14 mouse cellular contexts compared by ENCODE assay signal in the genomic region with DNA sequence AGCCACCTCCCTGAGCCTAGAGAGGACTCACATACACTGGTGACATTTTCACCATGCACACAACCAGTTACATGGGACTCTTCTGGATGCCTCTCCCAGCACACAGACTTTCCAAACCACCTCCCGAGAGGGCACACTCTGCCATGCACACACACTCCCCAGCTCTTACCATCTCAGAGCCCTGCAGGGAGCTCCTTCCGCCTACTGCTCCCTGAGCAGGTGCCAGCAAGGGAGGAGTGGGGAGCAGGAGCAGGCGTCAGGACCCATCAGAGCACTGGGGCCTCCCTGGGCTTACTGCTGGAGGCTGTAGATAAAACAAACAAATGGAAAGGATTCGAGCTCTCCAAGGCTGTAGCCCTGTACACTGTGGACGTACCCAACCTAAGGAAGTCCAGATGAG. TPM values are rescaled to one million over a fixed set of nuclear protein-coding genes. Genes with fewer than 3 reads are reported as not detected.
DNase-seq lines count a peak whose midpoint lies in the region; ATAC-seq and TF ChIP-seq lines count a peak whose summit lies in the region.
"Had no signal": no experiment of that assay in that cellular context is flagged by ENCODE, and none has a peak within 500 bp of the region (broad histone marks: within the 10 kb centered on the region; RNA-seq: fewer than 3 reads in every experiment).

No protein-coding gene starts in this region.

- no peaks in the 10 kb centered on the region for H3K36me3 ChIP-seq in forebrain, embryonic 12.5 days (replicated peaks)
- no peaks in the 10 kb centered on the region for H3K36me3 ChIP-seq in hindbrain, embryonic 13.5 days
- no peaks in the 10 kb centered on the region for H3K36me3 ChIP-seq in midbrain, postnatal 0 days (ENCODE audit: insufficient read depth, low read length)
- H3K36me3 ChIP-seq: embryonic facial prominence, embryonic 10.5 days; heart, embryonic 12.5 days; intestine, embryonic 15.5 days; limb, embryonic 12.5 days had no signal

- H3K9me3 ChIP-seq in forebrain, embryonic 12.5 days: no peaks in the 10 kb centered on the region
- H3K9me3 ChIP-seq in hindbrain, embryonic 13.5 days: no peaks in the 10 kb centered on the region
- H3K9me3 ChIP-seq in midbrain, postnatal 0 days (ENCODE audit: low read length): no peaks in the 10 kb centered on the region
- H3K9me3 ChIP-seq: embryonic facial prominence, embryonic 10.5 days; heart, embryonic 12.5 days; intestine, embryonic 15.5 days; limb, embryonic 12.5 days had no signal

- H3K4me3 ChIP-seq in left cerebral cortex, adult 2 months: no peak overlapping the region
- H3K4me3 ChIP-seq in forebrain, embryonic 12.5 days (replicated peaks): no peak overlapping the region
- no peak overlapping the region for H3K4me3 ChIP-seq in hindbrain, embryonic 13.5 days
- no peak overlapping the region for H3K4me3 ChIP-seq in midbrain, postnatal 0 days (ENCODE audit: low read depth, low read length)
- H3K4me3 ChIP-seq: embryonic facial prominence, embryonic 10.5 days; heart, embryonic 12.5 days; intestine, embryonic 15.5 days; limb, embryonic 12.5 days had no signal

- no peak overlapping the region for H3K9ac ChIP-seq in forebrain, embryonic 12.5 days
- peak overlapping the region; percentile 39; the same call in 1 of the 2 replicates for H3K9ac ChIP-seq in hindbrain, embryonic 13.5 days
- no peak overlapping the region for H3K9ac ChIP-seq in midbrain, postnatal 0 days (replicated peaks; ENCODE audit: low read length, poor library complexity, severe bottlenecking)
- H3K9ac ChIP-seq: heart, embryonic 12.5 days; intestine, embryonic 15.5 days; limb, embryonic 12.5 days; lung, embryonic 14.5 days had no signal

- WGBS in forebrain, embryonic 12.5 days: 66% methylated on average over 5 of the region's 5 CpGs
- 43% methylated on average over 5 of the region's 5 CpGs for WGBS in hindbrain, embryonic 13.5 days
- 40% methylated on average over 5 of the region's 5 CpGs for WGBS in midbrain, postnatal 0 days

- no peaks in the 10 kb centered on the region for H3K27me3 ChIP-seq in forebrain, embryonic 12.5 days
- no peaks in the 10 kb centered on the region for H3K27me3 ChIP-seq in hindbrain, embryonic 13.5 days
- H3K27me3 ChIP-seq in midbrain, postnatal 0 days (ENCODE audit: insufficient read depth, low read length): no peaks in the 10 kb centered on the region
- H3K27me3 ChIP-seq: intestine, embryonic 15.5 days had no signal

- DNase-seq in left cerebral cortex, adult 2 months (ENCODE audit: extremely low spot score in 1 of 2, low spot score in 2 of 2): peak; percentile 51 to 54
- no peak for DNase-seq in left cerebral cortex, postnatal 10 days (ENCODE audit: extremely low spot score in 1 of 2, low spot score in 2 of 2)
- DNase-seq in midbrain, postnatal 0 days (ENCODE audit: low spot score): no peak
- DNase-seq in urinary bladder, postnatal 10 days (ENCODE audit: low spot score): no peak
- DNase-seq: kidney, postnatal 4 days; lung, embryonic 14.5 days; thymus, postnatal 36 days had no signal

- ATAC-seq in forebrain, embryonic 12.5 days (ENCODE audit: low FRiP score): no peak
- ATAC-seq in hindbrain, embryonic 13.5 days (ENCODE audit: low FRiP score): 0 out of 2 replicates have a peak, but pooled peaks have one; percentile 8
- no peak for ATAC-seq in midbrain, postnatal 0 days (ENCODE audit: low FRiP score)
- no peak for ATAC-seq in inflammation-experienced regulatory T-cells, adult 6 months
- ATAC-seq: intestine, embryonic 15.5 days had no signal

- intact Hi-C loops in left cerebral cortex, adult 2 months (cut with DNase I): loop anchor here (2.0 kb wide), 1 partner anchor 25 kb away; the partner anchor contains the start of gene Kcnc1
- intact Hi-C loops in left cerebral cortex, postnatal 10 days (cut with DNase I): no loop called here

- no peak for TF ChIP-seq CTCF in left cerebral cortex, adult 2 months (IDR thresholded peaks at IDR 0.05)
- no peak for TF ChIP-seq CTCF in midbrain, postnatal 0 days (IDR thresholded peaks at IDR 0.05)

- peak overlapping the region; percentile 78 for H3K27ac ChIP-seq in left cerebral cortex, adult 2 months
- peak overlapping the region; percentile 67 for H3K27ac ChIP-seq in forebrain, embryonic 12.5 days
- H3K27ac ChIP-seq in hindbrain, embryonic 13.5 days: peak overlapping the region; percentile 73
- peak overlapping the region; percentile 76 for H3K27ac ChIP-seq in midbrain, postnatal 0 days (ENCODE audit: low read depth, low read length)
- H3K27ac ChIP-seq: embryonic facial prominence, embryonic 10.5 days; intestine, embryonic 15.5 days; limb, embryonic 12.5 days had no signal

- H3K4me1 ChIP-seq in forebrain, embryonic 12.5 days: peaks cover 30% of the 10 kb centered on the region
- H3K4me1 ChIP-seq in hindbrain, embryonic 13.5 days (replicated peaks): peaks cover 68% of the 10 kb centered on the region
- H3K4me1 ChIP-seq in midbrain, postnatal 0 days (ENCODE audit: insufficient read depth, low read length): peaks cover 16% of the 10 kb centered on the region; the same call in 1 of the 2 replicates
- H3K4me1 ChIP-seq: heart, embryonic 12.5 days; intestine, embryonic 15.5 days; limb, embryonic 12.5 days had no signal

- no peak overlapping the region for H3K4me2 ChIP-seq in forebrain, embryonic 12.5 days
- no peak overlapping the region for H3K4me2 ChIP-seq in hindbrain, embryonic 13.5 days
- H3K4me2 ChIP-seq in midbrain, postnatal 0 days (ENCODE audit: low read depth, low read length, poor library complexity, severe bottlenecking): peak overlapping the region; percentile 9; the same call in 1 of the 2 replicates
- H3K4me2 ChIP-seq: heart, embryonic 12.5 days; intestine, embryonic 15.5 days; limb, embryonic 12.5 days; lung, embryonic 14.5 days had no signal

RNA-seq across cellular contexts. Expression of gene Kcnc1, which starts 25.2 kb away (rescaled TPM):
- total RNA-seq in left cerebral cortex, adult 2 months (2021): 100 to 1,000 TPM; 140 to 149 TPM
- 10 to 100 TPM; 52.9 to 53.4 TPM for total RNA-seq in left cerebral cortex, postnatal 10 days (2021)
- 4.8 and 4.9 TPM in 2 replicates for polyA plus RNA-seq in forebrain, embryonic 12.5 days (2016; fragmentation: Nextera tagmentation; extraction: Ambion mirVana)
- 9.6 and 9.7 TPM in 2 replicates for polyA plus RNA-seq in hindbrain, embryonic 13.5 days (2015; fragmentation: Nextera tagmentation; extraction: Ambion mirVana)
- total RNA-seq in midbrain, postnatal 0 days (2014; rRNA removed): 43.8 and 44.9 TPM in 2 replicates
- 24.0 and 26.5 TPM in 2 replicates for polyA plus RNA-seq in midbrain, postnatal 0 days (2015; fragmentation: Nextera tagmentation; extraction: Ambion mirVana)
- polyA plus RNA-seq in inflammation-experienced regulatory T-cells, adult 6 months (2017; shearing (Covaris generic)): under 1 TPM in 1 of 3 experiments, not detected in 2; 0.16 TPM

RNA-seq across cellular contexts. Expression of gene Myod1, which starts 45.3 kb away (rescaled TPM):
- under 1 TPM in 1 of 2 experiments, not detected in 1; 0.30 TPM for total RNA-seq in left cerebral cortex, adult 2 months (2021)
- total RNA-seq in left cerebral cortex, postnatal 10 days (2021): not detected
- polyA plus RNA-seq in forebrain, embryonic 12.5 days (2016; fragmentation: Nextera tagmentation; extraction: Ambion mirVana): 0.33 TPM in 1 of 2 replicates, not detected in the other
- 0.94 and 1.4 TPM in 2 replicates for polyA plus RNA-seq in hindbrain, embryonic 13.5 days (2015; fragmentation: Nextera tagmentation; extraction: Ambion mirVana)
- 2.8 TPM in 1 of 2 replicates, not detected in the other for total RNA-seq in midbrain, postnatal 0 days (2014; rRNA removed)
- 0.11 and 0.52 TPM in 2 replicates for polyA plus RNA-seq in midbrain, postnatal 0 days (2015; fragmentation: Nextera tagmentation; extraction: Ambion mirVana)
- not detected for polyA plus RNA-seq in inflammation-experienced regulatory T-cells, adult 6 months (2017; shearing (Covaris generic))

Comparison
In these comparisons a context has a peak if more than half of its experiments do, and no peak if none do; other contexts are left out.
1. DNase-seq: peak in left cerebral cortex, adult 2 months (2 of 2); none in left cerebral cortex, postnatal 10 days (0 of 2), midbrain, postnatal 0 days (single experiment) and urinary bladder, postnatal 10 days (single experiment).
2. Peak in every context shown above with its lines, with median percentiles within 50 percentile points of each other: H3K27ac ChIP-seq.